Mouse (Mus musculus) cortical plate, adult 2 months (tissue): Measurements from ENCODE around the gene Sept14. TPM values are rescaled to one million over a fixed set of nuclear protein-coding genes. Genes with fewer than 3 reads are reported as not detected.

Source experiments
- H3K27ac ChIP-seq: fragments of 200-500 bp; 2 replicates; pipeline ENCODE4 v1.5.1; 2012; ENCODE audit warnings: low read length, control low read depth, inconsistent platforms; ENCODE audit not compliant: insufficient read depth
- H3K4me1 ChIP-seq: fragments of 200-500 bp; 2 replicates; pipeline ENCODE4 v1.6.1; 2011; ENCODE audit warnings: low read length; ENCODE audit not compliant: control insufficient read depth, insufficient read depth
- H3K4me3 ChIP-seq: fragments of 200-500 bp; 2 replicates; pipeline ENCODE4 v1.5.1; 2011; ENCODE audit warnings: mild to moderate bottlenecking, low read length, control low read depth; ENCODE audit not compliant: insufficient read depth
- CTCF ChIP-seq: fragments of 200-500 bp; IDR thresholded peaks from 2 replicates; pipeline ENCODE4 v1.5.1; 2011; ENCODE audit warnings: mild to moderate bottlenecking, control low read depth, low read length; ENCODE audit not compliant: insufficient read depth; ENCODE audit errors: extremely low read depth
- POLR2A ChIP-seq: fragments of 200-500 bp; IDR thresholded peaks from 2 replicates; pipeline ENCODE4 v1.6.1; 2011; ENCODE audit warnings: mild to moderate bottlenecking, low read length, control low read depth; ENCODE audit not compliant: insufficient read depth; ENCODE audit errors: extremely low read depth
- polyA plus RNA-seq: library from polyadenylated mRNA; depleted of rRNA; stranded (reverse); fragments of >200 nt; gene quantifications from 2 replicates; pipeline ENCODE4 v1.2.3, GENCODE M21; 2012

Sept14 gene
- polyA plus RNA-seq, 1 experiment = not detected

- TF ChIP-seq POLR2A (peak; percentile 13; the same call in 1 of the 2 replicates), CTCF (peak; percentile 95)
- H3K4me1 ChIP-seq = peaks cover 2% of the 10 kb centered on the region; the same call in 1 of the 2 replicates
- H3K4me3 ChIP-seq = peak within 1 kb of the TSS; percentile 96
- H3K27ac ChIP-seq = peak within 1 kb of the TSS; percentile 90
These were observed 16.8 kb upstream of the Sept14 start, which contains the start of gene Nipsnap2 for GRCm38 (mm10) chr5:129724834-129725773. TSS of gene Nipsnap2 (plus strand) at chr5:129725063.

GRCm38 (mm10) chr5:129724268-129724667 lies 16.0 kb upstream of the Sept14 start:
- TF ChIP-seq CTCF (no peak), POLR2A (no peak)
- peak overlapping the region; percentile 96; the same call in 1 of the 2 replicates for H3K4me3 ChIP-seq
- no peak overlapping the region for H3K27ac ChIP-seq
- no peaks in the 10 kb centered on the region for H3K4me1 ChIP-seq

- TF ChIP-seq CTCF (no peak), POLR2A (no peak)
- no peak overlapping the region for H3K27ac ChIP-seq
- H3K4me3 ChIP-seq = no peak overlapping the region
- H3K4me1 ChIP-seq = no peaks in the 10 kb centered on the region
These were observed 11.9 kb upstream of the Sept14 start for GRCm38 (mm10) chr5:129720176-129720575.

GRCm38 (mm10) chr5:129717016-129717415 lies 8.7 kb upstream of the Sept14 start:
- Histone ChIP-seq H3K27ac (no peak overlapping the region), H3K4me1 (no peaks in the 10 kb centered on the region), H3K4me3 (no peak overlapping the region)
- no peak for TF ChIP-seq POLR2A
- no peak for TF ChIP-seq CTCF

- Histone ChIP-seq H3K27ac (no peak within 1 kb of the TSS), H3K4me1 (no peaks in the 10 kb centered on the region), H3K4me3 (peak within 1 kb of the TSS; percentile 90)
- TF ChIP-seq CTCF = no peak
- peak; percentile 95 for TF ChIP-seq POLR2A
These were observed 7.1 kb upstream of the Sept14 start, which contains the start of gene Mrps17 for GRCm38 (mm10) chr5:129715326-129715861. TSS of gene Mrps17 (plus strand) at chr5:129715497.

- Histone ChIP-seq H3K4me3 (no peak overlapping the region), H3K27ac (no peak overlapping the region), H3K4me1 (no peaks in the 10 kb centered on the region)
- TF ChIP-seq CTCF (no peak), POLR2A (no peak)
These were observed 4.9 kb downstream of the Sept14 start for GRCm38 (mm10) chr5:129703368-129703767.

- H3K4me1 ChIP-seq = no peaks in the 10 kb centered on the region
- TF ChIP-seq POLR2A = no peak
- no peak for TF ChIP-seq CTCF
- no peak overlapping the region for H3K4me3 ChIP-seq
- no peak overlapping the region for H3K27ac ChIP-seq
These were observed 6.6 kb downstream of the Sept14 start for GRCm38 (mm10) chr5:129701706-129702105.

- TF ChIP-seq CTCF (no peak), POLR2A (no peak)
- no peak overlapping the region for H3K27ac ChIP-seq
These were observed 7.8 kb downstream of the Sept14 start for GRCm38 (mm10) chr5:129700506-129700905.

GRCm38 (mm10) chr5:129690528-129690927 lies 17.8 kb downstream of the Sept14 start:
- TF ChIP-seq POLR2A = no peak
- no peak for TF ChIP-seq CTCF
- H3K4me3 ChIP-seq = no peak overlapping the region
- no peak overlapping the region for H3K27ac ChIP-seq
- no peaks in the 10 kb centered on the region for H3K4me1 ChIP-seq

More at GRCm38 (mm10) chr5:129700506-129700905, 7.8 kb downstream of the Sept14 start:
- Histone ChIP-seq H3K4me1 (no peaks in the 10 kb centered on the region), H3K4me3 (no peak overlapping the region)
